Mouse (Mus musculus) liver, postnatal 0 days (tissue): ENCODE measurements at regions not wholly inside any gene's neighbourhood (a gene's known extent, or its start where the extent isn't known, plus 50 kb on each side); places are given as distances from the start of the nearest gene placed in this dataset.

Experiments
- CTCF ChIP-seq: sonication (generic); IDR thresholded peaks from 2 replicates; pipeline ENCODE4 v1.5.1; 2016; ENCODE audit warnings: antibody characterized with exemption, low read depth
- EP300 ChIP-seq: IDR thresholded peaks from 2 replicates; pipeline ENCODE4 v1.6.1; 2016; ENCODE audit warnings: antibody characterized with exemption, low read depth, mild to moderate bottlenecking

DNA sequence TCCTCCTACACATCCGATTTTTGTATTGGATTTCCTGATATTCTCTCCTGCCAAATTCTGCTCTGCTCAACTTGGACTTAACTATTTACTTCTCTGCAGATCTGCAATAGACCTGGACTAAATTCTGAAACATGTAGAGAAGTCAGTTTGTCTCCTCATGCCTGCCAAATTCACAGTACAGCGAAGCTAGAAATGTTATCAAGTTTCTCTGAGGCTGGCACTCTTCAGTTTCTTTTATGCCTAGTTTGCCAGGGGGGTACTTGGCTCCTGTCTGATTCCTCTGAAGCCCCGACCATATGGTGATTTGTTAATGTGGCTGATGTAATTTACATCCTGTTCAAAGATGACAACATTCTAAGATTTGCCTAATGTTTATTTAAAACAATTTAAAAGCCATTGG lies 184.6 kb upstream of the Vegfc start:
- TF ChIP-seq CTCF (no peak), EP300 (no peak)
